Mouse (Mus musculus) cerebellum, adult 2 months (tissue): ENCODE measurements at regions not wholly inside any gene's neighbourhood (a gene's known extent, or its start where the extent isn't known, plus 50 kb on each side); places are given as distances from the start of the nearest gene placed in this dataset.

Experiments used
- DNase-seq, 2 experiments: peaks; one replicate each; pipeline ENCODE4 v3.0.0; 2021
- H3K27ac ChIP-seq: fragments of 200-500 bp; 2 replicates; pipeline ENCODE4 v1.5.1; 2012; ENCODE audit warnings: low read length, control low read depth, inconsistent platforms; ENCODE audit not compliant: insufficient read depth
- H3K27me3 ChIP-seq: fragments of 200-500 bp; 2 replicates; pipeline ENCODE4 v1.6.1; 2012; ENCODE audit warnings: inconsistent platforms, mild to moderate bottlenecking, low read length, moderate library complexity; ENCODE audit not compliant: control insufficient read depth, insufficient read depth
- H3K4me1 ChIP-seq: fragments of 200-500 bp; 2 replicates; pipeline ENCODE4 v1.6.1; 2011; ENCODE audit warnings: low read length; ENCODE audit not compliant: control insufficient read depth, insufficient read depth
- H3K4me3 ChIP-seq: fragments of 200-500 bp; replicated peaks from 2 replicates; pipeline ENCODE3; 2011; ENCODE audit warnings: mild to moderate bottlenecking, low read depth, low read length, control low read depth; ENCODE audit not compliant: insufficient read depth
- CTCF ChIP-seq: fragments of 200-500 bp; IDR thresholded peaks from 2 replicates; pipeline ENCODE4 v1.5.1; 2011; ENCODE audit warnings: low read depth, mild to moderate bottlenecking, control low read depth, low read length, moderate library complexity, borderline replicate concordance; ENCODE audit not compliant: insufficient read depth
- POLR2A ChIP-seq: fragments of 200-500 bp; IDR thresholded peaks from 2 replicates; pipeline ENCODE4 v1.6.1; 2011; ENCODE audit warnings: low read length, control low read depth, borderline replicate concordance; ENCODE audit not compliant: insufficient read depth
- WGBS: fragments of 180-500 bp; shearing (Covaris S2); methylation state at CpG from one replicate; pipeline ENCODE4 v1.1.7; 2018; 5-methylcytosine and 5-hydroxymethylcytosine counted together

DNA sequence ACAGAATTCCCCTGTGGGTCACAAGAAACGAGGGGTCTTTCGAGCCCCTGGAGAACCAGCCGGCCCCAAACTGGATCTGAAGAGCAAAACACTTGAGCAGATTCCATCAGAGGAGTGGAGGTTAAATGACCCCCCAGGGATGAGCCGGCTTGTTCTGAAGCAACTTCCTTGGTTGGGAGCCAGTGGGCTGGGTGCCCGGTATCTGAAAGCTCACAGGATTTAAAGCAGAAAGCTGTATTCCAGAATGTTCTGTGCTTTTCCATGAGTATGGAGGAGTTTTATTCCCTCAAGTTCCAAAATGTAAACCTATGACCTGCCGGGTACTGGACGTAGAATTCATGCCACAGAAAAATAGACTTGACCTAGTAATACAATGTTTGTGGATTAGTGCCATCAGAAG is 117.7 kb upstream of the Prickle1 start:
- TF ChIP-seq POLR2A = no peak
- no peak for TF ChIP-seq CTCF
- Histone ChIP-seq H3K27ac (no peak overlapping the region), H3K27me3 (no peaks in the 10 kb centered on the region), H3K4me3 (no peak overlapping the region), H3K4me1 (no peaks in the 10 kb centered on the region)
- WGBS = 29% methylated on average over 7 of the region's 7 CpGs
- DNase-seq = no peak

DNA sequence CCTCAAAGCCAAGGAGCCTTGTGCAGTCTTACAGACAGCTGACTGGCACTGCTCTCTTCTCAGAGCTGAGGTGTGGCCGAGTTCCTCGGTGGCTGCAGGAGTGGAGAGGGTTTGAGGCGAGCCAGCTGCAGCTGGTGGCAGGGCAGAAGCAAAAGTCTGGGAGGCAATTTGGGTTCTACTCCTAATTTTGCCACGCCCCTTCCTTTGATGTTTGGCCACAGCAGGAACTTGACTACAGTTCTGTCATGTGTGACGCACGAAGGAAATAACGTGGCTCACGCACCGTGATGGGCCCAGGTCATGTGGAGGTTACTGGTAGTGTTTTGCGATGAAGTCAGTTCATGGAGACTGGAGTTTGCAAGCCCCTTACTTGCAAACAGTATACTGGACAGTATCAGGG is 116.9 kb upstream of the Prickle1 start:
- WGBS = 85% methylated on average over 10 of the region's 10 CpGs
- no peak for DNase-seq
- Histone ChIP-seq H3K27ac (no peak overlapping the region), H3K27me3 (no peaks in the 10 kb centered on the region), H3K4me1 (no peaks in the 10 kb centered on the region), H3K4me3 (no peak overlapping the region)
- TF ChIP-seq CTCF (no peak), POLR2A (no peak)

GRCm38 (mm10) chr15:93711150-93711784 is 115.6 kb upstream of the Prickle1 start:
- no peak overlapping the region for H3K27ac ChIP-seq
- WGBS = 84% methylated on average over 13 of the region's 13 CpGs
- H3K4me3 ChIP-seq = no peak overlapping the region
- no peaks in the 10 kb centered on the region for H3K27me3 ChIP-seq
- H3K4me1 ChIP-seq = no peaks in the 10 kb centered on the region
- TF ChIP-seq CTCF (no peak), POLR2A (no peak)
- DNase-seq = no peak

- Histone ChIP-seq H3K4me3 (no peak overlapping the region), H3K4me1 (no peaks in the 10 kb centered on the region), H3K27ac (no peak overlapping the region), H3K27me3 (no peaks in the 10 kb centered on the region)
- WGBS = 93% methylated on average over 15 of the region's 15 CpGs
- no peak for DNase-seq
- TF ChIP-seq POLR2A = no peak
- no peak for TF ChIP-seq CTCF
Observed at GRCm38 (mm10) chr15:93710493-93711149, 114.9 kb upstream of the Prickle1 start.

- Histone ChIP-seq H3K27me3 (no peaks in the 10 kb centered on the region), H3K4me1 (no peaks in the 10 kb centered on the region), H3K27ac (no peak overlapping the region), H3K4me3 (no peak overlapping the region)
- TF ChIP-seq POLR2A = no peak
- TF ChIP-seq CTCF = no peak
- 71% methylated on average over 11 of the region's 11 CpGs for WGBS
- DNase-seq = no peak
Observed at GRCm38 (mm10) chr15:93706366-93706930, 110.8 kb upstream of the Prickle1 start.

DNA sequence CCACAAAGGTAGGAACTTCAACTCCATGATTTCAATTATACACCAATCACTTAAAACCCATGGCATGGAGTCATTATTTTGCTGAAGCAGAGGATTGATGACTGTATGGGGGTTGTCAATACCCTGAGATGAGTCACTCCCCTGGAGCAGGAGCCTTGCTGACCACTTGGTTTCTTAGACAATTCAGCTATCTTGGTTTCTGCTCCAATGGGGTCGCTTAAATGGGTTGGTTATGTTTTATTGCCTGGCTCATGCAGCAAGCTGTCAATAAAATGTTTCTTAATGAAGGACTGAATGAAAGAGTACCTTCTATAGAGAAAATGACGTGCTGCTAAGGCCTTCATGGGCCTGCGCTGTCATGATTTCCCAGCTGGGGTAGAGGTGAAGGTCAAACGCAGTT is 110.0 kb upstream of the Prickle1 start:
- Histone ChIP-seq H3K27me3 (no peaks in the 10 kb centered on the region), H3K4me3 (no peak overlapping the region), H3K4me1 (no peaks in the 10 kb centered on the region), H3K27ac (no peak overlapping the region)
- WGBS = 89% methylated on average over 4 of the region's 4 CpGs
- DNase-seq = no peak
- no peak for TF ChIP-seq POLR2A
- TF ChIP-seq CTCF = no peak

DNA sequence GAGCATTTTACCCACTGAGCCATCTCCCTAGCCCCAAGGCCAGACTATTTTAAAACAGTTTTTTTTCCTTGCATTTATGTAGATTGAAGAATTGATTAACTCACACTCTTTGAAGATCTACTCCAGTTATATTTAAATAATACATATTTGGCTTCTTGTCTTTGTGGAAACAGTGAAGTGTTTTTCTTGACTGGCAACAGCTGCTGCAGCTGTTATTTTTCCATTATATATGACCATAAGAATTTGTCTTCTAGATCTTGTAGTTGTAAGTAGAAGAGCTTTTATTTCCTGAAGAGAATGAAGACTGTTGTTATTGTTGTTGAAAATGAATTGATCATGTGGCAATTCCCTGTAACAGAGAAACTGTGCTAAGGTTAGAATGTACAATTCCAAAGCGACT is 109.4 kb upstream of the Prickle1 start:
- no peak overlapping the region for H3K27ac ChIP-seq
- no peaks in the 10 kb centered on the region for H3K4me1 ChIP-seq
- DNase-seq = no peak
- TF ChIP-seq CTCF (no peak), POLR2A (no peak)
- WGBS = 86% methylated on average over 1 of the region's 1 CpGs
- no peaks in the 10 kb centered on the region for H3K27me3 ChIP-seq
- H3K4me3 ChIP-seq = no peak overlapping the region

- H3K4me3 ChIP-seq = no peak overlapping the region
- DNase-seq = no peak
- TF ChIP-seq CTCF = no peak
- no peak for TF ChIP-seq POLR2A
- H3K27me3 ChIP-seq = no peaks in the 10 kb centered on the region; the same call in 1 of the 2 replicates
- no peak overlapping the region for H3K27ac ChIP-seq
- 27% methylated on average over 10 of the region's 10 CpGs for WGBS
- H3K4me1 ChIP-seq = no peaks in the 10 kb centered on the region
Observed at GRCm38 (mm10) chr15:93701017-93701416, 105.3 kb upstream of the Prickle1 start.
